In the genomic region with DNA sequence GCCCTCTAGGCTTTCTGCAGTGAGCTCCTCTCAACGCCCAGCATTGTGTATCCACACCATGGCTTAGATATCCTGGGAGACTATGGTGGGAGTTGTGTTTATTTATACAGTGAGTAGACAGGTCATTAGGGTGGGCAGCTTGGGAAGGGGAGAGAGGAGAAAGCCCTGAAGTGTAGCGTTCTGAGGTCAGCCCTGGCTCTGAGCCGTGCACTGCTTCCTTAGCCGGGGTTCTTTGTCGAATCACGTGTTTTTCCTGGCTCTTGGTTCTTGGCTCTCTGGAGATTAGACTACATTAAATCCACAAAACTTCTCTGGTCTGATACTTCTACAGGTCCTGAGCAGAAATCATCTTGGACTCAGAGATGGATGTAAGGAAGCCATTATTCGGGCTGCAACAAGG, we compare ENCODE assay signal across 12 mouse cellular contexts.
DNase-seq lines count a peak whose midpoint lies in the region; ATAC-seq and TF ChIP-seq lines count a peak whose summit lies in the region.
"Had no signal": no experiment of that assay in that cellular context is flagged by ENCODE, and none has a peak within 500 bp of the region (broad histone marks: within the 10 kb centered on the region; RNA-seq: fewer than 3 reads in every experiment).

No protein-coding gene starts in this region.

- peaks cover 36% of the 10 kb centered on the region for H3K4me1 ChIP-seq in heart, embryonic 15.5 days (replicated peaks)
- H3K4me1 ChIP-seq: midbrain, embryonic 15.5 days had no signal

- DNase-seq in gastrocnemius, postnatal 14 days = peak; percentile 37
- DNase-seq in gastrocnemius, adult 8-10 months (ENCODE audit: low spot score in 2 of 2) = no peak
- DNase-seq in layer of hippocampus, adult 2 months (ENCODE audit: low spot score in 2 of 2) = no peak
- DNase-seq in layer of hippocampus, postnatal 25 days (ENCODE audit: extremely low spot score in 1 of 2, low spot score in 1 of 2) = no peak
- DNase-seq in lung, postnatal 36 days = peak; percentile 56
- DNase-seq in layer of hippocampus, adult 9-11 months = no peak
- DNase-seq: cerebellum, adult 2 months; thymus, postnatal 4 days had no signal

- H3K36me3 ChIP-seq in heart, embryonic 15.5 days = no peaks in the 10 kb centered on the region
- H3K36me3 ChIP-seq: limb, embryonic 13.5 days; midbrain, embryonic 15.5 days had no signal

- intact Hi-C loops in gastrocnemius, postnatal 14 days (cut with DNase I; ENCODE audit: low total_unique reads) = no loop called here

- no peak for TF ChIP-seq CTCF in layer of hippocampus, adult 2 months (conservative IDR thresholded peaks at IDR 0.05)

- H3K9ac ChIP-seq in heart, embryonic 15.5 days = no peak overlapping the region
- H3K9ac ChIP-seq: limb, embryonic 13.5 days; midbrain, embryonic 15.5 days had no signal

- WGBS in heart, embryonic 15.5 days = 46% methylated on average over 7 of the region's 7 CpGs

- peak overlapping the region; percentile 28; the same call in 1 of the 2 replicates for H3K27ac ChIP-seq in layer of hippocampus, adult 2 months
- peak overlapping the region; percentile 39 for H3K27ac ChIP-seq in heart, embryonic 15.5 days
- H3K27ac ChIP-seq: limb, embryonic 13.5 days; midbrain, embryonic 15.5 days had no signal

- H3K27me3 ChIP-seq in heart, embryonic 15.5 days = no peaks in the 10 kb centered on the region
- H3K27me3 ChIP-seq: limb, embryonic 13.5 days; midbrain, embryonic 15.5 days had no signal

- H3K4me3 ChIP-seq in layer of hippocampus, adult 2 months = no peak overlapping the region
- no peak overlapping the region for H3K4me3 ChIP-seq in heart, embryonic 15.5 days
- H3K4me3 ChIP-seq: limb, embryonic 13.5 days; midbrain, embryonic 15.5 days had no signal

- no peaks in the 10 kb centered on the region for H3K9me3 ChIP-seq in heart, embryonic 15.5 days (replicated peaks)
- H3K9me3 ChIP-seq: limb, embryonic 13.5 days; midbrain, embryonic 15.5 days had no signal

- ATAC-seq in heart, embryonic 15.5 days (replicated peaks; ENCODE audit: insufficient number of reproducible peaks, insufficient read depth, low FRiP score, low read depth) = 0 out of 2 replicates have a peak, but pooled peaks have one; percentile 16
- ATAC-seq: forebrain, embryonic 14.5 days; midbrain, embryonic 15.5 days had no signal

- H3K4me2 ChIP-seq in heart, embryonic 15.5 days = no peak overlapping the region
- H3K4me2 ChIP-seq: limb, embryonic 13.5 days; midbrain, embryonic 15.5 days had no signal

Comparison
In these comparisons a context has a peak if more than half of its experiments do, and no peak if none do; other contexts are left out.
1. DNase-seq: peak in gastrocnemius, postnatal 14 days (single experiment) and lung, postnatal 36 days (single experiment); none in gastrocnemius, adult 8-10 months (0 of 2), layer of hippocampus, adult 2 months (0 of 2), layer of hippocampus, postnatal 25 days (0 of 2) and layer of hippocampus, adult 9-11 months (single experiment).